Mouse (Mus musculus) intestine, postnatal 0 days (tissue): ENCODE data around the gene Grn. TPM values are rescaled to one million over a fixed set of nuclear protein-coding genes. Genes with fewer than 3 reads are reported as not detected.

Experiments
- ATAC-seq: fragments of 200-750 bp; cut with Nextera tagmentation; 2 replicates; pipeline ENCODE4 v1.8.0; 2017; ENCODE audit warnings: mild to moderate bottlenecking, moderate TSS enrichment, moderate library complexity
- H3K27ac ChIP-seq: fragments of 300-500 bp; sonication (generic); 2 replicates; pipeline ENCODE4 v1.5.1; 2014; ENCODE audit warnings: mild to moderate bottlenecking, low read depth, low read length, moderate library complexity
- H3K27me3 ChIP-seq: fragments of 300-500 bp; sonication (generic); replicated peaks from 2 replicates; pipeline ENCODE4 v1.6.1; 2014; ENCODE audit warnings: low read length, mixed read lengths; ENCODE audit not compliant: control insufficient read depth, insufficient read depth
- H3K36me3 ChIP-seq: fragments of 300-500 bp; sonication (generic); 2 replicates; pipeline ENCODE4 v1.6.1; 2014; ENCODE audit warnings: mild to moderate bottlenecking, moderate library complexity; ENCODE audit not compliant: control insufficient read depth, insufficient read depth
- H3K4me1 ChIP-seq: fragments of 300-500 bp; sonication (generic); replicated peaks from 2 replicates; pipeline ENCODE4 v1.6.1; 2014; ENCODE audit warnings: antibody characterized with exemption, low read length, mixed read lengths; ENCODE audit not compliant: control insufficient read depth, insufficient read depth
- H3K4me2 ChIP-seq: fragments of 300-500 bp; sonication (generic); replicated peaks from 2 replicates; pipeline ENCODE4 v1.6.1; 2014; ENCODE audit warnings: low read depth, mild to moderate bottlenecking, moderate library complexity
- H3K4me3 ChIP-seq: fragments of 300-500 bp; sonication (generic); 2 replicates; pipeline ENCODE4 v1.5.1; 2014; ENCODE audit warnings: low read depth, low read length
- H3K9ac ChIP-seq: fragments of 300-500 bp; sonication (generic); 2 replicates; pipeline ENCODE4 v1.6.1; 2014; ENCODE audit warnings: mild to moderate bottlenecking, low read depth, low read length
- H3K9me3 ChIP-seq: fragments of 300-500 bp; sonication (generic); 2 replicates; pipeline ENCODE4 v1.6.1; 2016; ENCODE audit warnings: mixed run types; ENCODE audit not compliant: control insufficient read depth
- CTCF ChIP-seq: sonication (generic); IDR thresholded peaks from 2 replicates; pipeline ENCODE4 v1.5.1; 2016; ENCODE audit warnings: low read depth, mild to moderate bottlenecking, control low read depth, antibody characterized with exemption, moderate library complexity
- WGBS: fragments of 180-500 bp; shearing (Covaris S2); extraction: QIAGEN DNeasy Blood & Tissue Kit; methylation state at CpG from one replicate; pipeline ENCODE4 v1.1.7; 2014; 5-methylcytosine and 5-hydroxymethylcytosine counted together
- polyA plus RNA-seq: library from polyadenylated mRNA; unstranded; fragments of >200 nt; fragmentation: Nextera tagmentation; extraction: Ambion mirVana; gene quantifications from 2 replicates; pipeline ENCODE4 v1.2.1, GENCODE M21; 2015

The Grn gene
- polyA plus RNA-seq = 339 and 382 TPM in 2 replicates

GRCm38 (mm10) chr11:102430121-102431017 is at the start of gene Grn:
TSS of gene Grn (plus strand) at chr11:102430315.
- 0% methylated on average over 29 of the region's 29 CpGs for WGBS
- TF ChIP-seq CTCF = 0 out of 2 replicates have a peak, but pooled peaks have one; percentile 4

GRCm38 (mm10) chr11:102381341-102382100 is 48.6 kb upstream of the Grn start:
- TF ChIP-seq CTCF = no peak
- WGBS = 29% methylated on average over 4 of the region's 4 CpGs
- no peak overlapping the region for H3K9ac ChIP-seq
- H3K9me3 ChIP-seq = 0 out of 2 replicates have a peak, but pooled peaks cover 3% of the 10 kb centered on the region
- H3K36me3 ChIP-seq = no peaks in the 10 kb centered on the region
- no peak for ATAC-seq
- H3K4me1 ChIP-seq = no peaks in the 10 kb centered on the region
- no peak overlapping the region for H3K4me2 ChIP-seq
- H3K27ac ChIP-seq = no peak overlapping the region
- H3K27me3 ChIP-seq = no peaks in the 10 kb centered on the region
- H3K4me3 ChIP-seq = no peak overlapping the region

More at GRCm38 (mm10) chr11:102430121-102431017, at the start of gene Grn:
- H3K4me3 ChIP-seq = peak within 1 kb of the TSS; percentile 74
- H3K9ac ChIP-seq = peak within 1 kb of the TSS; percentile 70
- H3K36me3 ChIP-seq = peaks cover 27% of the 10 kb centered on the region
- peak within 1 kb of the TSS; percentile 87 for H3K4me2 ChIP-seq
- H3K4me1 ChIP-seq = no peaks in the 10 kb centered on the region
- no peaks in the 10 kb centered on the region for H3K9me3 ChIP-seq
- ATAC-seq = peak; percentile 91
- no peaks in the 10 kb centered on the region for H3K27me3 ChIP-seq
- peak within 1 kb of the TSS; percentile 84 for H3K27ac ChIP-seq

- no peak for TF ChIP-seq CTCF
- WGBS = 85% methylated on average over 3 of the region's 3 CpGs
- no peaks in the 10 kb centered on the region for H3K4me1 ChIP-seq
- 0 out of 2 replicates have a peak, but pooled peaks cover 3% of the 10 kb centered on the region for H3K9me3 ChIP-seq
- H3K4me3 ChIP-seq = no peak overlapping the region
- H3K27me3 ChIP-seq = no peaks in the 10 kb centered on the region
- no peaks in the 10 kb centered on the region for H3K36me3 ChIP-seq
- no peak for ATAC-seq
- no peak overlapping the region for H3K27ac ChIP-seq
- no peak overlapping the region for H3K9ac ChIP-seq
- H3K4me2 ChIP-seq = no peak overlapping the region
Observed at GRCm38 (mm10) chr11:102382794-102383193, 47.3 kb upstream of the Grn start.

GRCm38 (mm10) chr11:102383365-102384136 is 46.6 kb upstream of the Grn start:
- no peak overlapping the region for H3K4me2 ChIP-seq
- no peaks in the 10 kb centered on the region for H3K4me1 ChIP-seq
- 91% methylated on average over 1 of the region's 1 CpGs for WGBS
- H3K27me3 ChIP-seq = no peaks in the 10 kb centered on the region
- TF ChIP-seq CTCF = no peak
- H3K27ac ChIP-seq = no peak overlapping the region
- no peak overlapping the region for H3K9ac ChIP-seq
- no peaks in the 10 kb centered on the region for H3K36me3 ChIP-seq
- no peak overlapping the region for H3K4me3 ChIP-seq
- H3K9me3 ChIP-seq = 0 out of 2 replicates have a peak, but pooled peaks cover 3% of the 10 kb centered on the region
- ATAC-seq = no peak

GRCm38 (mm10) chr11:102384418-102384817 is 45.7 kb upstream of the Grn start:
- no peak for ATAC-seq
- no peak for TF ChIP-seq CTCF
- Histone ChIP-seq H3K4me2 (no peak overlapping the region), H3K27me3 (no peaks in the 10 kb centered on the region), H3K9me3 (no peaks in the 10 kb centered on the region), H3K36me3 (no peaks in the 10 kb centered on the region), H3K27ac (no peak overlapping the region), H3K9ac (no peak overlapping the region), H3K4me3 (no peak overlapping the region), H3K4me1 (no peaks in the 10 kb centered on the region)
- 69% methylated on average over 2 of the region's 2 CpGs for WGBS
